Mouse (Mus musculus) heart, embryonic 16.5 days (tissue): ENCODE measurements around the gene Ppme1. TPM values are rescaled to one million over a fixed set of nuclear protein-coding genes. Genes with fewer than 3 reads are reported as not detected.

Source experiments
- ATAC-seq: fragments of 200-750 bp; cut with Nextera tagmentation; replicated peaks from 2 replicates; pipeline ENCODE4 v1.8.0; 2017; ENCODE audit warnings: moderate number of reproducible peaks; ENCODE audit not compliant: insufficient read depth, low FRiP score; ENCODE audit errors: extremely low read depth
- H3K27ac ChIP-seq: fragments of 300-500 bp; sonication (generic); 2 replicates; pipeline ENCODE4 v1.5.1; 2014; ENCODE audit warnings: mild to moderate bottlenecking, low read length, control low read depth, moderate library complexity
- H3K27me3 ChIP-seq: fragments of 300-500 bp; sonication (generic); 2 replicates; pipeline ENCODE4 v1.6.1; 2014; ENCODE audit warnings: low read length, mixed read lengths; ENCODE audit not compliant: control insufficient read depth, insufficient read depth
- H3K36me3 ChIP-seq: fragments of 300-500 bp; sonication (generic); 2 replicates; pipeline ENCODE4 v1.6.1; 2014; ENCODE audit not compliant: control insufficient read depth, insufficient read depth
- H3K4me1 ChIP-seq: fragments of 300-500 bp; sonication (generic); 2 replicates; pipeline ENCODE4 v1.6.1; 2014; ENCODE audit warnings: low read length, mixed read lengths; ENCODE audit not compliant: control insufficient read depth, insufficient read depth
- H3K4me2 ChIP-seq: fragments of 300-500 bp; sonication (generic); 2 replicates; pipeline ENCODE4 v1.6.1; 2014; ENCODE audit warnings: low read depth, mild to moderate bottlenecking, control low read depth, low read length
- H3K4me3 ChIP-seq: fragments of 300-500 bp; sonication (generic); 2 replicates; pipeline ENCODE4 v1.5.1; 2014; ENCODE audit warnings: mild to moderate bottlenecking, control low read depth, low read length
- H3K9ac ChIP-seq: fragments of 300-500 bp; sonication (generic); 2 replicates; pipeline ENCODE4 v1.6.1; 2014; ENCODE audit warnings: low read length, control low read depth
- H3K9me3 ChIP-seq: fragments of 300-500 bp; sonication (generic); replicated peaks from 2 replicates; pipeline ENCODE4 v1.6.1; 2016; ENCODE audit warnings: low read length; ENCODE audit not compliant: control insufficient read depth
- WGBS: fragments of 180-500 bp; shearing (Covaris S2); extraction: QIAGEN DNeasy Blood & Tissue Kit; methylation state at CpG from one replicate; pipeline ENCODE4 v1.1.7; 2014; 5-methylcytosine and 5-hydroxymethylcytosine counted together
- polyA plus RNA-seq: library from polyadenylated mRNA; unstranded; fragments of >200 nt; fragmentation: Nextera tagmentation; extraction: Ambion mirVana; gene quantifications from 2 replicates; pipeline ENCODE4 v1.2.1, GENCODE M21; 2015

Gene Ppme1
- polyA plus RNA-seq, 1 experiment from 2014 or later = 60.9 TPM

- H3K27ac ChIP-seq = no peak overlapping the region
- H3K4me2 ChIP-seq = no peak overlapping the region
- no peak for ATAC-seq
- no peak overlapping the region for H3K4me3 ChIP-seq
- H3K4me1 ChIP-seq = peaks cover 11% of the 10 kb centered on the region
- no peak overlapping the region for H3K9ac ChIP-seq
- no peaks in the 10 kb centered on the region for H3K9me3 ChIP-seq
- H3K36me3 ChIP-seq = peaks cover 9% of the 10 kb centered on the region; the same call in 1 of the 2 replicates
- 82% methylated on average over 5 of the region's 5 CpGs for WGBS
- H3K27me3 ChIP-seq = no peaks in the 10 kb centered on the region
Observed at GRCm38 (mm10) chr7:100356324-100356723, 15.8 kb downstream of the Ppme1 start.

DNA sequence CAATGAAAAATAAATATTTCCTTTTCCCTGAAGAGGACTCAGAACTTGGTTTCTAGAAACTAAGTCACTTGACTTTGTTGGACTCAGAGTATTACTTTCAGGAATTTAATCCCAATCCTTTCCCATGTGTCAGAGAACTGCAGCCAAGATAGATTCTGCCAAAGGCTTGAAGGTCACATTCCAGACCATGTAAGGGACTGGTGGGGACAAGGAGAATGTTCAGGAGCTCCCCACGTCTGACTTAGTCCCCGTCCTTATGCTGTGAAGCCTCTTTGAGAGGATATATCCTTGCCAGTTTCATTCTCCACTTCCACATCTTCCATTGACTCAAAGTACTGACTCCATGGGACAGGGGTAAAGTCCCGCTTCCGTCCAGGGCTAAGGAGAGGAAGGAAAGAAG is 17.1 kb downstream of the Ppme1 start:
- Histone ChIP-seq H3K4me1 (peaks cover 11% of the 10 kb centered on the region), H3K4me2 (no peak overlapping the region), H3K9me3 (no peaks in the 10 kb centered on the region), H3K9ac (no peak overlapping the region), H3K27me3 (no peaks in the 10 kb centered on the region), H3K4me3 (no peak overlapping the region), H3K36me3 (peaks cover 12% of the 10 kb centered on the region; the same call in 1 of the 2 replicates), H3K27ac (peak overlapping the region; percentile 85)
- WGBS = 56% methylated on average over 4 of the region's 4 CpGs
- ATAC-seq = peak; percentile 86

GRCm38 (mm10) chr7:100335921-100336320 is 36.2 kb downstream of the Ppme1 start:
- Histone ChIP-seq H3K9ac (no peak overlapping the region), H3K9me3 (no peaks in the 10 kb centered on the region), H3K27me3 (no peaks in the 10 kb centered on the region), H3K36me3 (peaks cover 56% of the 10 kb centered on the region), H3K4me1 (no peaks in the 10 kb centered on the region), H3K4me3 (no peak overlapping the region), H3K27ac (no peak overlapping the region), H3K4me2 (no peak overlapping the region)
- 90% methylated on average over 2 of the region's 2 CpGs for WGBS
- ATAC-seq = no peak

- Histone ChIP-seq H3K4me1 (no peaks in the 10 kb centered on the region), H3K9ac (no peak overlapping the region), H3K36me3 (peaks cover 46% of the 10 kb centered on the region), H3K4me3 (no peak overlapping the region), H3K4me2 (no peak overlapping the region), H3K9me3 (no peaks in the 10 kb centered on the region), H3K27ac (no peak overlapping the region), H3K27me3 (no peaks in the 10 kb centered on the region)
- no peak for ATAC-seq
- 79% methylated on average over 3 of the region's 3 CpGs for WGBS
Observed at GRCm38 (mm10) chr7:100331269-100331668, 40.8 kb downstream of the Ppme1 start.

GRCm38 (mm10) chr7:100328636-100329035 is 43.5 kb downstream of the Ppme1 start:
- H3K4me1 ChIP-seq = no peaks in the 10 kb centered on the region
- 76% methylated on average over 4 of the region's 4 CpGs for WGBS
- H3K36me3 ChIP-seq = peaks cover 32% of the 10 kb centered on the region
- H3K9me3 ChIP-seq = no peaks in the 10 kb centered on the region
- no peak overlapping the region for H3K9ac ChIP-seq
- H3K27me3 ChIP-seq = no peaks in the 10 kb centered on the region
- ATAC-seq = no peak
- H3K4me2 ChIP-seq = no peak overlapping the region
- no peak overlapping the region for H3K27ac ChIP-seq
- no peak overlapping the region for H3K4me3 ChIP-seq

DNA sequence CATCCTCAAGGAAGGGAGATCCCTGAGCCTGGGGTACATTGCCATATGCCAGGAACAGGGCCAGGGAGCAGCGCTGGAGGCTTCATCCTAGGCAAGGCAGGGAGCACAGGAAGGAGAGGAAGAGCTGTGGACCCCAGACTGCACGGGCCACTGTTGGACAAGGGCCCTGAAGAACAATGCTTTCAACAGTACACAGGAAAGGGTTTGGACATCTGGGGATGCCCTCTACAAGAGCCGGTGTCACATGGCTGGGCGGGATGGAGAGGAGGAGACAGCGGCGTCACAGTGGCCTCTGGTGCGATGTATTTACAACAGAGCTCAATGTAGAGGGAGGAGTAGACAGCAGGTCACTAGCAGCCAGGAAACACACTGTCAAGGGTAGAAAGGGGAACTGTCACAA is 44.6 kb downstream of the Ppme1 start:
- Histone ChIP-seq H3K27me3 (no peaks in the 10 kb centered on the region), H3K36me3 (peaks cover 28% of the 10 kb centered on the region), H3K9ac (no peak overlapping the region), H3K9me3 (no peaks in the 10 kb centered on the region), H3K27ac (no peak overlapping the region), H3K4me1 (no peaks in the 10 kb centered on the region), H3K4me3 (no peak overlapping the region), H3K4me2 (no peak overlapping the region)
- WGBS = 82% methylated on average over 7 of the region's 7 CpGs
- peak; percentile 55 for ATAC-seq

- no peak overlapping the region for H3K27ac ChIP-seq
- no peaks in the 10 kb centered on the region for H3K9me3 ChIP-seq
- H3K4me1 ChIP-seq = no peaks in the 10 kb centered on the region
- no peak for ATAC-seq
- WGBS = 66% methylated on average over 6 of the region's 6 CpGs
- H3K9ac ChIP-seq = no peak overlapping the region
- no peaks in the 10 kb centered on the region for H3K27me3 ChIP-seq
- no peak overlapping the region for H3K4me2 ChIP-seq
- H3K4me3 ChIP-seq = no peak overlapping the region
- peaks cover 16% of the 10 kb centered on the region for H3K36me3 ChIP-seq
Observed at GRCm38 (mm10) chr7:100325482-100325881, 46.6 kb downstream of the Ppme1 start.

- H3K36me3 ChIP-seq = peaks cover 16% of the 10 kb centered on the region
- no peak overlapping the region for H3K27ac ChIP-seq
- no peak for ATAC-seq
- no peaks in the 10 kb centered on the region for H3K9me3 ChIP-seq
- no peak overlapping the region for H3K4me3 ChIP-seq
- H3K4me1 ChIP-seq = no peaks in the 10 kb centered on the region
- no peak overlapping the region for H3K9ac ChIP-seq
- no peaks in the 10 kb centered on the region for H3K27me3 ChIP-seq
- WGBS = 37% methylated on average over 3 of the region's 3 CpGs
- no peak overlapping the region for H3K4me2 ChIP-seq
Observed at GRCm38 (mm10) chr7:100323721-100324120, 48.4 kb downstream of the Ppme1 start.

GRCm38 (mm10) chr7:100317534-100317933 is 54.6 kb downstream of the Ppme1 start:
- H3K9ac ChIP-seq = no peak overlapping the region

GRCm38 (mm10) chr7:100316924-100317323 is 55.2 kb downstream of the Ppme1 start:
- H3K4me3 ChIP-seq = no peak overlapping the region
- no peaks in the 10 kb centered on the region for H3K4me1 ChIP-seq
- no peak overlapping the region for H3K27ac ChIP-seq
- peaks cover 8% of the 10 kb centered on the region for H3K36me3 ChIP-seq
- no peak overlapping the region for H3K4me2 ChIP-seq
- no peak for ATAC-seq
- WGBS = 63% methylated on average over 8 of the region's 8 CpGs
- no peaks in the 10 kb centered on the region for H3K9me3 ChIP-seq
- no peaks in the 10 kb centered on the region for H3K27me3 ChIP-seq
- H3K9ac ChIP-seq = no peak overlapping the region

More at GRCm38 (mm10) chr7:100317534-100317933, 54.6 kb downstream of the Ppme1 start:
- H3K27ac ChIP-seq = no peak overlapping the region
- no peak overlapping the region for H3K4me3 ChIP-seq
- H3K4me1 ChIP-seq = no peaks in the 10 kb centered on the region
- H3K27me3 ChIP-seq = no peaks in the 10 kb centered on the region
- H3K36me3 ChIP-seq = peaks cover 8% of the 10 kb centered on the region
- H3K4me2 ChIP-seq = no peak overlapping the region
- H3K9me3 ChIP-seq = no peaks in the 10 kb centered on the region
- ATAC-seq = no peak
- 64% methylated on average over 5 of the region's 5 CpGs for WGBS
